Mouse (Mus musculus): ENCODE measurements around the gene AF067063. TPM values are rescaled to one million over a fixed set of nuclear protein-coding genes. Genes with fewer than 3 reads are reported as not detected.

AF067063 gene
- polyA plus RNA-seq, 1 experiment from 2014 or later = not detected

DNA sequence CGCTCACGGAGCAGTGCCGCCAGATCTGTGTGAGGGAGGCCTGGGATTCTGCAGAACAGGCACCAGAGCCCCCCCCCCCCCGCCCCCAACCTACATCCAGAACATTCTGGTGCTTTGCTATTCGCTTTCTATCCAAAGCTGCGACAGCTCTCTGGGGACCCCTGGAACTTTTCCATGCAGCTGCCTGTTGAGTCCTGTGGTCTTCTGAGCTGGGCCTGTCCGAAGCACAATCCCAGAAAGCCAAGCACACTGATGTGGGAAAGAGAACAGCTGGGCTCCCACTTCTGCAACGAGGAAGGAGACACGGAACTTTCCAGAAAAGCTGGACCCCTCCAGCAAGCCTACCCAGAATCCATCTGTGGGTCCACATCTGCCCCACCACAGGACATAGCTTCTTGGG, 20.0 kb downstream of the AF067063 start:
- Histone ChIP-seq H3K4me1 (ENCODE audit: insufficient read depth, low read length) (no peaks in the 10 kb centered on the region), H3K27me3 (ENCODE audit: insufficient read depth, low read length) (no peaks in the 10 kb centered on the region), H3K4me3 (ENCODE audit: low read length) (no peak overlapping the region), H3K36me3 (ENCODE audit: insufficient read depth, low read length) (no peaks in the 10 kb centered on the region), H3K9ac (replicated peaks; ENCODE audit: low read length) (no peak overlapping the region), H3K27ac (ENCODE audit: low read length) (no peak overlapping the region), H3K9me3 (ENCODE audit: low read length) (no peaks in the 10 kb centered on the region), H3K4me2 (replicated peaks; ENCODE audit: low read depth, low read length) (no peak overlapping the region)
- 90% methylated on average over 9 of the region's 9 CpGs for WGBS
- no peak for ATAC-seq (ENCODE audit: low FRiP score, low TSS enrichment)

DNA sequence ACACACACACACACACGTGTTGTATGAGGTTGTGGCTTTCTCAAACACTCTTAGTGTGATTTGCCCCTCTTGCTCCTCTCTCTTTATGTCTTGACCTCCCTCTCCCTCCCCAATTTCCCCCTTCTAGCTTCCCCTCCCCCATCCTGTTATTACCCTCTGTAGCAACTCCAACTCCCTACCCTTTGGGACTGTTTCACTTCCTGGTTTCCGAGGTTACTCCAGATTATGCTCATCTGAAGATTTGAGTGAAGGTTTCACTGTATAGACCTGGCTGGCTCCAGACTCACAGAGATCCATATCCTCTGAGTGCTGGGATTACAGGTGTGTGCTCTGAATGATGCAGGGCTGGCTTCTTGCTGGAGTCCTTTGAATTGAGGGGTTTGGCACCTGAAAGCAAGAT, 21.1 kb downstream of the AF067063 start:
- no peak for ATAC-seq (ENCODE audit: low FRiP score, low TSS enrichment)
- no peaks in the 10 kb centered on the region for H3K4me1 ChIP-seq (ENCODE audit: insufficient read depth, low read length)
- no peak overlapping the region for H3K9ac ChIP-seq (replicated peaks; ENCODE audit: low read length)
- 63% methylated on average over 2 of the region's 2 CpGs for WGBS
- H3K4me2 ChIP-seq (replicated peaks; ENCODE audit: low read depth, low read length) = no peak overlapping the region
- H3K9me3 ChIP-seq (ENCODE audit: low read length) = no peaks in the 10 kb centered on the region
- no peaks in the 10 kb centered on the region for H3K27me3 ChIP-seq (ENCODE audit: insufficient read depth, low read length)
- no peak overlapping the region for H3K4me3 ChIP-seq (ENCODE audit: low read length)
- H3K36me3 ChIP-seq (ENCODE audit: insufficient read depth, low read length) = no peaks in the 10 kb centered on the region
- no peak overlapping the region for H3K27ac ChIP-seq (ENCODE audit: low read length)

DNA sequence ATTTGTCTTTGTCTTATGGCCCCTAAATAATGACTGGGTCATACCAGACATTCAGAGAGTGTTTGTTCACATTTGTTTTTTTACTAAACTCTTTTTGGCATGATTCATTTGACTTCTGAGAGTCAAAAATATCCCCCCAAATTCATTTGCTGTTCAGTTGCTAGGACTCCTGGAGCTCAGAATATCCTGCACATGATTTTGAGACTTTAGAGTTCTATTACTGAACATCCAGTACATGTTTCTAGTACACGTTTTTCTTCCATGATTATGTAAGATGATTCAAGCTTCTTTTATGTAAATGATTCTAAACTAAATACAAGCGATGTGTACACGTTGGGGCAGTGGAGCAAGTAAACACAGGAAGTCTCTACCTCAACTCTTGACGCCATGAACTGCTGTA, 32.4 kb downstream of the AF067063 start:
- Histone ChIP-seq H3K27ac (ENCODE audit: low read length) (no peak overlapping the region), H3K36me3 (ENCODE audit: insufficient read depth, low read length) (no peaks in the 10 kb centered on the region), H3K27me3 (ENCODE audit: insufficient read depth, low read length) (no peaks in the 10 kb centered on the region), H3K9me3 (ENCODE audit: low read length) (no peaks in the 10 kb centered on the region), H3K9ac (replicated peaks; ENCODE audit: low read length) (no peak overlapping the region), H3K4me2 (replicated peaks; ENCODE audit: low read depth, low read length) (no peak overlapping the region), H3K4me3 (ENCODE audit: low read length) (no peak overlapping the region), H3K4me1 (ENCODE audit: insufficient read depth, low read length) (no peaks in the 10 kb centered on the region)
- 64% methylated on average over 4 of the region's 4 CpGs for WGBS
- no peak for ATAC-seq (ENCODE audit: low FRiP score, low TSS enrichment)

DNA sequence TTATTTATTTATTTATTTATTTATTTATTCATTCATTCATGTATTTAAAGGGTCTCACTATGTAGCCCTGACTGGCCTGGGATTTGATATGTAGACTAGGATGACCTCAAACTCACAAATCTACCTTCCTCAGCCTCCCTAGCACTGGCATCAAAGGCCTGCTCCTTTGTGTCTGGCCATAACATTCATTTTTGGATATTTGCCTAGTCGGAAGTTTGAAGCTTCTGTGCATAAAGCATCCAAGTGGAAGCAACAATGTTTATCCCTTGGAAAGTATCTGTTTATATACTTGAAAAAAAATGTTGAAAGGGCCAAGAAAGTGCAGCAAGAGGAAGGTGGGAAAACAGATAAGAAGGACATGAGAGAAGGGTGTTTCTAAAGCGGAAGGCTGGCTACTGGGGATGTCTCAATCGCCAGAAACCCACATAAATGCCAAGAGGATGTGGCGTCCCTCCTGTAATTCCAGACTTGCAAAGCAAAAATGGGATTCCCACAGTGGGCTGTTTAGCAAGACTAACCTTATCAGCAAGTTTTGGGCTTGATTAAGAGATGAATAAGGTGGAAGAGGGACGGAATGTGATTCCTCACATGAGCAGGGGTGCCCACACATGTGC, 37.1 kb downstream of the AF067063 start:
- peaks cover 12% of the 10 kb centered on the region for H3K4me1 ChIP-seq (ENCODE audit: insufficient read depth, low read length)
- no peaks in the 10 kb centered on the region for H3K9me3 ChIP-seq (ENCODE audit: low read length)
- H3K36me3 ChIP-seq (ENCODE audit: insufficient read depth, low read length) = peaks cover 6% of the 10 kb centered on the region; the same call in 1 of the 2 replicates
- H3K9ac ChIP-seq (replicated peaks; ENCODE audit: low read length) = no peak overlapping the region
- no peaks in the 10 kb centered on the region for H3K27me3 ChIP-seq (ENCODE audit: insufficient read depth, low read length)
- H3K4me3 ChIP-seq (ENCODE audit: low read length) = no peak overlapping the region
- WGBS = 62% methylated on average over 5 of the region's 5 CpGs
- no peak overlapping the region for H3K27ac ChIP-seq (ENCODE audit: low read length)
- no peak overlapping the region for H3K4me2 ChIP-seq (replicated peaks; ENCODE audit: low read depth, low read length)
- ATAC-seq (ENCODE audit: low FRiP score, low TSS enrichment) = no peak

DNA sequence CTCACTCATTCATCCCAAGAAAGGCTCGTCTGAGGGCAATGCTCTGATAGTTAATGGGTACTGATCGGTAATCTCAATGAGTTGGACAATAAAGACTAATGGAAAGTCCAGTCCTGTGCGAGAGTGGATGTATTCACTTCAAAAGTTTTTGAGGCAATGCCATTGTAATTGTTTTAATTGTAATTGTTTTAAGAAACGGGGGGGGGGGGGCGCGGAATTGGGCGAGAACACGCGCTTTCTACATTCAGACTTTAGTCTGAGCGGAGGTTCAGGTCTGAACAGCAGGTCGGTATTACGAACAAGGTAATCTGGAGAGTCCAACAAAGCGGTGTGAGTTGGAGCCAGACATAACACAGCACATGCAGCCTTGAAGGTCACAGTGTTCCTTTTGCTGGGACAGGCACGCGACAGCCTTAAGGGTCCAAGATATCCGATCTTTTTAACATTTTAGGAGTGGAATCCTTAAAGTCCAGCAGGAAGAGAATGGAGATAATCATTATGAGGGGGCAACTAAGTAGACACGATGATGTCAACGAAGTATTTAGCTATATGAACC, 38.4 kb downstream of the AF067063 start:
- Histone ChIP-seq H3K4me2 (replicated peaks; ENCODE audit: low read depth, low read length) (peak overlapping the region; percentile 80), H3K4me3 (ENCODE audit: low read length) (peak overlapping the region; percentile 77), H3K9me3 (ENCODE audit: low read length) (no peaks in the 10 kb centered on the region), H3K27me3 (ENCODE audit: insufficient read depth, low read length) (no peaks in the 10 kb centered on the region), H3K36me3 (ENCODE audit: insufficient read depth, low read length) (peaks cover 13% of the 10 kb centered on the region), H3K4me1 (ENCODE audit: insufficient read depth, low read length) (peaks cover 12% of the 10 kb centered on the region), H3K9ac (replicated peaks; ENCODE audit: low read length) (peak overlapping the region; percentile 92), H3K27ac (ENCODE audit: low read length) (peak overlapping the region; percentile 94)
- no peak for ATAC-seq (ENCODE audit: low FRiP score, low TSS enrichment)
- WGBS = 2% methylated on average over 18 of the region's 18 CpGs

DNA sequence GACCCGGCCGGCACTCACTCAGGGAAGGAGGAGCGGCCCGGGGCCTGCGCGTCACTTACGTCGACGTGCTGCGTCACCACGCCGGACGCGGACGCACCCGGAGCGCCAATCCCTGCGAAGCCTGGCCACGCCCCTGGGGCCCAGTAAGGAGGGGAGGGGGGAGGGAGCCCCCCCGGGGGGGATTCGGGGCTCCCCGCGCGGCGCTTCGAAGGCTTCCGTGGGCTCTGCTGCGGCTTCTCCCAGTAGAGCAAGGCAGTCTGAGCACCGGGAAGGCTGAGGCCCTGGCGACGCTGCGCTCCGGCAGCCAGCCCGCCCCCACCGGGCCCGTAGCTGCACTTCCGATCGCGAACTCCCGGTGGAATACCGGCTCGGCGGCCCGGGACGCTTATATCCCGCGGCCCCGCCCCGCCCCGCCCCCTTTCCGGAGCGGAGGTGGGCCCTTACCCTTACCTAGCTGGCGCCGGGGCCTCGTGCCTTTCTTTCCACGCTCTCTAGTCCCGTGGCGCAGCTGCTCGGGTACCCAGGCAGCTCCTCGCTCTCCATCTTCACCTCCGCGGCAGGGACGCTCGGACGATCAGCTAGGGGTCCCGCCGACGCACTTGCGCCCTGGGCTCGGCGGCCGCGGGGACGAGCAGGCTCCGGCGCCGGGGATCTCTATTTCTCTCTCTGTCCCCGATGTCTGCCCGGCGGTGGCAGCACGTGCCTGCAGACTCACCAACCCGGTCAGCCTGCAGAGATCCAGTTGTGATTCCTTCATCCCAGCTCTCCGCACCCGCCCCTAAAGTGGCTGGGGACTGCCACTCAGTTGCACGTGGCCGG, 39.0 kb downstream of the AF067063 start, which contains the start of gene Zfp131:
Zfp131 (minus strand) TSS at position 129 of the 819 bp plus-strand sequence.
- Histone ChIP-seq H3K4me2 (replicated peaks; ENCODE audit: low read depth, low read length) (peak within 1 kb of the TSS; percentile 80), H3K9me3 (ENCODE audit: low read length) (no peaks in the 10 kb centered on the region), H3K36me3 (ENCODE audit: insufficient read depth, low read length) (peaks cover 15% of the 10 kb centered on the region), H3K9ac (replicated peaks; ENCODE audit: low read length) (peak within 1 kb of the TSS; percentile 92), H3K4me3 (ENCODE audit: low read length) (peak within 1 kb of the TSS; percentile 77), H3K27ac (ENCODE audit: low read length) (peak within 1 kb of the TSS; percentile 94), H3K4me1 (ENCODE audit: insufficient read depth, low read length) (peaks cover 12% of the 10 kb centered on the region), H3K27me3 (ENCODE audit: insufficient read depth, low read length) (no peaks in the 10 kb centered on the region)
- WGBS = under 1% methylated on average over 58 of the region's 86 CpGs
- peak; percentile 98 for ATAC-seq (ENCODE audit: low FRiP score, low TSS enrichment)

DNA sequence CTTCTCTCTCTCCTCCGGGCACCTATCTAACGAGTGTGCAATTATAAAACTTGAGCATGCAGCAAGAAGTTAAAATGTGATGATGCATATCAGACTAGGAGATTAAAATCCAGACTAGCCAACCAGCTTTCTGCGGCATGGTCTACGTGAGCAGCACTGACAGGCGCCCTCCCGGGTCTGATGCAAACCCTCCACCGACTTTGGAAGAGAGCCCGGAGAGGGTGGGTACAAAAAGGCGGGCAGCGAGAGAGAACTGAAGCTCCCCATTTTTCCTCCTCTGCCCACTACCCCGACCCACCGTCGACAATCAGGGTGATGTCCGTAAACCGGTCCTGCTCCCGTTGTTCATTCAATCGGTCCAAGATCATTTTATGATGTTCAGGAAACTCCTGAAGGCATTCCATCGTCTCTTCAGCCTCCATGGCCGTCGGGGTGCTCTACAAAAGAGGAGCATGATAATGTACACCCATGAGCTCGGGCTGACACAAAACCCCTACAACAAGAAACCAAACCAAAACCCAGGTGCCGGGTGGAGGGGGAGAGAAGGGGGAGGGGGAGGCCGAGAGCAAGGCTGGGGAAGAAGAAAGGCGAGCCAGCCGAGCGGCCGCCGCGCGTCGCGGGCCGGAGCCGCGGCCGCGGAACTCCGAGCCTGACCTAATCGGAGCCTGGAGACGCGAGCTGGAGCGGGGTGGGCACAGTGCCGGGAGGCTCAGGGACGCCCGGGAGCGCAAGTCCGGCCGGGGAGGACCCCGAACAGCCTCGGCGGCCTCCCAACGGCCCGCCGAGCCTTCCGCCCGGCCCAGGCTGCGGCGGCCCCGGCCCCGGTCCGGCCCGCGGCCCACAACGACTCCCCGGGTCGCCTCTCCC, 39.9 kb downstream of the AF067063 start:
- no peaks in the 10 kb centered on the region for H3K9me3 ChIP-seq (ENCODE audit: low read length)
- ATAC-seq (ENCODE audit: low FRiP score, low TSS enrichment) = peak; percentile 80
- under 1% methylated on average over 60 of the region's 66 CpGs for WGBS

DNA sequence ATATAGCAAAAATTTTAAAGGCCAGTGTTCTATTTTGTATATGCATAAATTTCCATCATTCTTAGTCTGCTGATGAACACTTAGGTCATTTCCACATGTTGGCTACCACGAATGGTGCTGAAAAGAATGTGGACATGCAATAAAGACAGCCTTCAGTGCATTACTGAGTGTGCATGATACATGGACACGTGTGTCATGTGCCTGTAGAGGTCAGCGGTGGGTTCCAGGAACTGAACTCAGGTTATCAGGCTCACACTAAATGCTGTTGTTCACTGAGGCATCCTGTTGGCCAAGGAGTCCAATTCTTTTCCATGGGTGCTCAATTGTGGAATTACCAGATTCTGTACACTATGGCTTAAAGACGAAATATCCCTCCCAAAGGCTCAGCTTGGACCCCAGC, 46.4 kb downstream of the AF067063 start:
- WGBS = 78% methylated on average over 4 of the region's 4 CpGs
- no peak overlapping the region for H3K4me3 ChIP-seq (ENCODE audit: low read length)
- ATAC-seq (ENCODE audit: low FRiP score, low TSS enrichment) = no peak
- no peaks in the 10 kb centered on the region for H3K9me3 ChIP-seq (ENCODE audit: low read length)
- no peak overlapping the region for H3K4me2 ChIP-seq (replicated peaks; ENCODE audit: low read depth, low read length)
- peaks cover under 1% of the 10 kb centered on the region; the same call in 1 of the 2 replicates for H3K4me1 ChIP-seq (ENCODE audit: insufficient read depth, low read length)
- no peak overlapping the region for H3K27ac ChIP-seq (ENCODE audit: low read length)
- H3K27me3 ChIP-seq (ENCODE audit: insufficient read depth, low read length) = no peaks in the 10 kb centered on the region
- H3K9ac ChIP-seq (replicated peaks; ENCODE audit: low read length) = no peak overlapping the region
- H3K36me3 ChIP-seq (ENCODE audit: insufficient read depth, low read length) = peaks cover 46% of the 10 kb centered on the region

More for the DNA sequence above, 39.9 kb downstream of the AF067063 start:
- Histone ChIP-seq H3K4me3 (ENCODE audit: low read length) (peak overlapping the region; percentile 77), H3K4me1 (ENCODE audit: insufficient read depth, low read length) (peaks cover 12% of the 10 kb centered on the region), H3K27ac (ENCODE audit: low read length) (peak overlapping the region; percentile 94), H3K9ac (replicated peaks; ENCODE audit: low read length) (peak overlapping the region; percentile 92), H3K36me3 (ENCODE audit: insufficient read depth, low read length) (peaks cover 22% of the 10 kb centered on the region), H3K27me3 (ENCODE audit: insufficient read depth, low read length) (no peaks in the 10 kb centered on the region), H3K4me2 (replicated peaks; ENCODE audit: low read depth, low read length) (peak overlapping the region; percentile 69)

Data from kidney, embryonic 16.5 days (tissue).